In genomic region chr13:107889588-107889984, GRCm38 (mm10) we compare ENCODE assay signal across 7 mouse cellular contexts.
DNase-seq lines count a peak whose midpoint lies in the region; ATAC-seq and TF ChIP-seq lines count a peak whose summit lies in the region.

No protein-coding gene starts in this region.

- no peak for TF ChIP-seq POLR2A in lung, adult 2 months (IDR thresholded peaks at IDR 0.05; ENCODE audit: borderline replicate concordance, extremely low read depth, low read depth, low read length)
- no peak for TF ChIP-seq POLR2A in bone marrow, adult 2 months (IDR thresholded peaks at IDR 0.05; ENCODE audit: borderline replicate concordance, control insufficient read depth, low read depth, low read length)

- no peak for TF ChIP-seq CTCF in lung, adult 2 months (IDR thresholded peaks at IDR 0.05; ENCODE audit: insufficient read depth, low read length)
- no peak for TF ChIP-seq CTCF in bone marrow, adult 2 months (IDR thresholded peaks at IDR 0.05; ENCODE audit: control insufficient read depth, insufficient read depth, low read length)

- no peaks in the 10 kb centered on the region for H3K9me3 ChIP-seq in forebrain, embryonic 11.5 days (ENCODE audit: control insufficient read depth, low read length)
- H3K9me3 ChIP-seq in liver, embryonic 12.5 days (replicated peaks) = no peaks in the 10 kb centered on the region

- peak overlapping the region; percentile 94 for H3K9ac ChIP-seq in forebrain, embryonic 11.5 days (ENCODE audit: low read length)
- peak overlapping the region; percentile 66; the same call in 1 of the 2 replicates for H3K9ac ChIP-seq in liver, embryonic 12.5 days

- H3K4me1 ChIP-seq in lung, adult 2 months (ENCODE audit: control insufficient read depth, insufficient read depth, low read length) = peaks cover 10% of the 10 kb centered on the region
- H3K4me1 ChIP-seq in bone marrow, adult 2 months (ENCODE audit: control insufficient read depth, insufficient read depth, low read length) = no peaks in the 10 kb centered on the region
- peaks cover 4% of the 10 kb centered on the region; the same call in 1 of the 2 replicates for H3K4me1 ChIP-seq in forebrain, embryonic 11.5 days (replicated peaks; ENCODE audit: control insufficient read depth, insufficient read depth, low read length)
- H3K4me1 ChIP-seq in liver, embryonic 12.5 days = peaks cover 45% of the 10 kb centered on the region

- ATAC-seq in forebrain, embryonic 11.5 days (replicated peaks; ENCODE audit: low FRiP score) = no peak
- ATAC-seq in liver, embryonic 12.5 days = no peak; the same call in 1 of the 2 replicates
- ATAC-seq in inflammation-experienced regulatory T-cells, adult 6 months = no peak
- no peak for ATAC-seq in activated CD4-positive, CD25-positive, alpha-beta regulatory T cell, adult 4 months

- H3K27ac ChIP-seq in bone marrow, adult 2 months (ENCODE audit: control insufficient read depth, insufficient read depth, low read depth, low read length, poor library complexity) = peak overlapping the region; percentile 99
- H3K27ac ChIP-seq in forebrain, embryonic 11.5 days (ENCODE audit: low read depth, low read length) = peak overlapping the region; percentile 90
- H3K27ac ChIP-seq in liver, embryonic 12.5 days = peak overlapping the region; percentile 65

- H3K27me3 ChIP-seq in forebrain, embryonic 11.5 days (ENCODE audit: control insufficient read depth, insufficient read depth, low read length) = no peaks in the 10 kb centered on the region
- H3K27me3 ChIP-seq in liver, embryonic 12.5 days (replicated peaks) = peaks cover 89% of the 10 kb centered on the region

- DNase-seq in lung, adult 2 months = no peak
- DNase-seq in lung, adult 18-20 months = no peak
- no peak for DNase-seq in forebrain, embryonic 11.5 days (ENCODE audit: low spot score)

- no peaks in the 10 kb centered on the region for H3K36me3 ChIP-seq in forebrain, embryonic 11.5 days (ENCODE audit: control insufficient read depth, insufficient read depth, low read length)
- no peaks in the 10 kb centered on the region for H3K36me3 ChIP-seq in liver, embryonic 12.5 days

- peak overlapping the region; percentile 57 for H3K4me2 ChIP-seq in forebrain, embryonic 11.5 days (ENCODE audit: low read depth, low read length, severe bottlenecking)
- H3K4me2 ChIP-seq in liver, embryonic 12.5 days = peak overlapping the region; percentile 97

- WGBS in lung, adult 2 months = 13% methylated on average over 65 of the region's 66 CpGs
- 10% methylated on average over 66 of the region's 66 CpGs for WGBS in bone marrow, adult 2 months
- WGBS in forebrain, embryonic 11.5 days = 0% methylated on average over 34 of the region's 66 CpGs
- 1% methylated on average over 34 of the region's 66 CpGs for WGBS in liver, embryonic 12.5 days (ENCODE audit: insufficient replicate concordance)

- H3K4me3 ChIP-seq in lung, adult 2 months (replicated peaks; ENCODE audit: extremely low read depth, low read depth, low read length) = peak overlapping the region; percentile 89
- peak overlapping the region; percentile 87 for H3K4me3 ChIP-seq in bone marrow, adult 2 months (replicated peaks; ENCODE audit: control insufficient read depth, low read depth, low read length)
- H3K4me3 ChIP-seq in forebrain, embryonic 11.5 days (ENCODE audit: low read depth, low read length) = peak overlapping the region; percentile 98
- peak overlapping the region; percentile 68 for H3K4me3 ChIP-seq in liver, embryonic 12.5 days
